Mouse (Mus musculus) adrenal gland, postnatal 14 days (tissue): Measurements from ENCODE around the gene Siglecg. TPM values are rescaled to one million over a fixed set of nuclear protein-coding genes. Genes with fewer than 3 reads are reported as not detected.
"Not testable (repeated sequence)": the region's sequence is repeated elsewhere in the genome, so short reads cannot be mapped to it uniquely, and the experiment has no call there.

Experiments
- DNase-seq: peaks from one replicate; pipeline ENCODE4 v3.0.0; 2021; ENCODE audit warnings: mixed read lengths
- long read RNA-seq, 2 experiments: library from polyadenylated mRNA; stranded (forward); transcript quantifications; one replicate each; pipeline ENCODE4 v2.0.0; 2021
- total RNA-seq: library from RNA; stranded (reverse); gene quantifications from 2 replicates; pipeline ENCODE4 v1.2.3, GENCODE M21; 2021

Siglecg gene
- total RNA-seq, result 2.0 and 6.2 TPM in 2 replicates
- long read RNA-seq, experiment 1, result 0 reads
- long read RNA-seq, experiment 2, partial matches to known transcripts, result 2 of 4 reads
- long read RNA-seq, experiment 2, other reads (novel, unspliced or antisense), result 2 of 4 reads

DNA sequence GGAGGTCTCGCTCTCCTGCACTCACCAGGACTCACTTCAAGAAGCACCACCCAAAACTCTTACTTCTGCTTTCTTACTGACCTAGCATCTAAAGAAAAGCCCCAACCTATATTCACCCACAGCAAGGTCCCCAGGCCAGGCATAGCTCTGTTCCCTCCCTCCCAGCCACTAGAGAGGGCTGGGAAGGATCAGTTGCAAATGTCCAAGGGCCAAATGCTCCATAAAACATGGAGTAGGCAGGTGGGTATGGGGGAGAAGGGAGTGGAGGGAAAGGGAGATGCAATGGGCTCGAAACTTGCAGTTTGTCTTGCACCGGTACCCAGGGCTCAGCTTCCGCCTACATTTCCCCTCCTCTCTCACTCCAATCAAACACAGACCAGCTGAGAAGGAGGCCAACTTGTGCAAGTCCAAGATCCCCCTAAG, at the start of gene Siglecg:
Gene Siglecg, plus strand, starts transcription at position 74 of the 423 bp plus-strand sequence.
- no peak for DNase-seq

DNA sequence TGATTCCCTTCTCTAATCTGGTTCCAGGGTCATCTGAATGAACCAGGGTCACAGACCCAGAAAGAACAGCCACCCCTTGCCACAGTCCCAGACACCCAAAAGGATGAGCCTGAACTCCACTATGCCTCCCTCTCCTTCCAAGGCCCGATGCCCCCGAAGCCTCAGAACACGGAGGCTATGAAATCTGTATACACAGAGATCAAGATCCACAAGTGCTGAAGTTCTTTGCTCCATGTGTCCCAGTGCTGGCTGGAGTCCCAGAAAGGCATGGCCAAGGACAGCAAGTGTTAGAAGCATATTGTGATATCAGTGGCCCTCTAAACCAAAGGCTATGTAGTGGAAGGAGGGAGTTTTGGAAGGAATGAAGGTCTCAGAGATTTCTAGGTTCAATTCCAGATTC, 49.4 kb upstream of the Siglecg start:
- peak; percentile 66 for DNase-seq

DNA sequence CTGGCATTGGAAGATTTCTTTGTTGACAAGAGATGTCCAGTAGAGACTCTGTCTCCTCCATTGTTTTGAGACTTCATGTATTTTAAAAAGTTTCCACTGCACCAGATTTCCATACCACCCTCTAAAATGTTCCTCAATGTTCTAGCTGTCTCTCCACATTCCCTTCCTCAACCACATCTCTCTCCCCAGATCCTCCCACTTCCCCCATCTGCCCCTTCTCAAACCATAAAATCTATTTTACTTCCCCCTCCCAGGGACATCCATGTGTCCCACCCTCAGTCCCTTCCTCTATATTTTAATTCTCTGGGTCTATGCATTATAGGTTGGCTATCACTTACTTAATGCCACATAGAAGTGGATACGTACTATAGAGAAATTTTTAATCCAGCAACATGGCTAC, 46.6 kb upstream of the Siglecg start:
- DNase-seq, result no peak

DNA sequence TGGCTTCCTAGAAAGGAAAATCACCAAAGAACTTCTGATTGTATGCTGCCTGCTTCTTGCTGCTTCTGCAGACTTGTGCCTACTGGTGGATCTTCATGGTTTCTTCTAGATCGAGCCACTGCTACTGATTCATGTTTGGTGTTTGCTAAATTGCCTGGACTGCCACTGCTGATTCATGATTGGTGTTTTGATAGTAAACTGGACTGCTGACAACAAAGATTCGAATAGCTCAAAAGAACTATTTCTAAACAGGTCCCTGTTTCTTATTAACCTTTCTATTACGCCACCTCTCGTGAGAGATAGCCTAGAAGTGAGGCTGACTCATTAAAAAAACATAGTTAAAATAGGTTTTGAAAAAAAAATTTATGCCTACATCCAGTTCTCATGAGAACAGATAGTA, 46.0 kb upstream of the Siglecg start:
- no peak for DNase-seq

DNA sequence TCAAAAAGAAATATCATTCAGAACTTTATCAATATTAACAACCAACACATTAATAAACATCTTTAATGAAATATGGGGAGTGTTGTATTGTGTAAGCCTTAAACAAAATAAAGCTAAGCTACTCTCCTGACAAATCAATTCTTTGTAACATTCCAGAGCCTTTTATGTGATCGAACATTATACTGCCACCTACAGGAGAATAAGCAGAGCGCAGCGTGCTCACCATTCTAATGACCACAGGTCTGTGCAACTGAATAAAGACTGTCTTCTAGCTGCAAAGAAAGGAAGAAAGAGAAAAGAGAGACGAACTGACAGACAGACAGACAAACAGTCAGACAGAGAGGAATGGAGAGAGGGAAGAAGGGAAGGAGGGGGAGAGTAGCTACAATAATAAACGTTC, 29.8 kb upstream of the Siglecg start:
- DNase-seq, result peak; percentile 24

DNA sequence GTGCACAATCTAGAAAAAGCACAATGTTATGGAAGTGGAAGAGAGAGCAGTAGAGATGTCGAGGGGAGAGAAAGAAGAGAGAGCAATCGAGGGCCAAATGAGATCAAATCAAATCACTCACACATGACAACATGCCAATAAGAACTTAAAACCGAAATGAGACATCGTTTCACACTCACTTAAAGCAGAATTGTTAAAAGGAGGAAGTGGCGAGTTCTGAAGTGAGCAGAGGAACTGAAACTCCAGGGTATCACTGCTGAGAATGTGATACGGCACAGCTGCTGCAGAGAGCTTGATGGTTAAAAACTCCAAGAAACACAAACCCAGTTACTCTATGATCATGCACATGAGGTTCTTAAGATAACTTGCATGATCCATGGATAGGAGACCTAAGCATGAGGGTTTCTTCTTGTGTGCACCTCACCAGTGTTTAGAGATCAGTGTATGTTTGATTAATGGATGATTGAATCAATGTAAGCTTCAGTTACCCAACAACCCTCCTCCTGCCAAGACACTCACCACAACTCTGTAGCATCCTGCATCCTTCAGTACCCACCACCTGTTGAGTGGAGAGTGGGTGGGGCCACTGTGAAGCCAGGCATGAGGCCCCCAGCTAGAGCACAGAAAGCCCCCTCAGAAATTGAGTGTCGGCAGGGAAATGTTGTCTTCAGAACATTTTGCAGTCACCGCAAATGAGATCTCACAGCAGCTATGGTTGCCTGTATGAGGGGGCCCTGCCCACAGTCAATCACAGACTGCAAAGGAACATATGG, 15.5 kb upstream of the Siglecg start:
- DNase-seq, result no peak

DNA sequence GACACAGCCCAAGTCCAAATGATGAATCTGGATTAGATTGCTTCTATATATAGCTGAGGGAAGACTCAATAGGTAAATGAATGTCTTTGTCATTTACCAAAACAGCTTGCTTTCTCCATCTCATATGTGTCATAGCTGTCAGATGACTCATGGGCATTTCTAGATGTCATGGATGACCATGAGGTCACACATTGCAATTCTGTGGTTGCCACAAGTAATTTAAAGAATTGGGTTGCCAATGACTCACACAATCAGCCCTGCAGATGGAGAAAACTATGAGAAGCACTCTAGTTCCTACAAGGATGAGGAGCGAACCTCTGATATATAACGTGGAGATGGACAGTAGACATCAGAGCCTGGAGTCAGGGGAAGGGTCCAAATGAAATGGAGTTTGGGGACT, 8.5 kb upstream of the Siglecg start:
- no peak for DNase-seq

DNA sequence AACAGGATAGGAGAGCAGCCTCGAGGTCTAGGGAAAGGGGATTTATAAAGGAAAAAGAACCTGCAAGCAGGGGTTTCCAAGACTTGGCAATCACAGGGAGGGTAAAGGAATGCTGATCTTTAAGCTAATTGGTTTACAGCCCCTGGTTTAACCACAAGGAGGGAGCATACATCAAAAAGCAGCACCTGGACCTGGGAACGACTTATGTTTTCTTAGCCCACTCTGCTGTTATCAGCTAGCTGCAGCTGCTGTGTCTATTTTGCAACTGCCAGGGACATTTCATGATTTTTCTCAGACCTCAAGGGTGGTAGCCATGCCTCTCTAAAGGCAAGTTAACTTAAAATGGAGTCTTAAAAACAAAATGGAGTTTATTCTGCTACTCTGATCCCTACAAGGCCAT, 5.3 kb upstream of the Siglecg start:
- DNase-seq, result no peak

DNA sequence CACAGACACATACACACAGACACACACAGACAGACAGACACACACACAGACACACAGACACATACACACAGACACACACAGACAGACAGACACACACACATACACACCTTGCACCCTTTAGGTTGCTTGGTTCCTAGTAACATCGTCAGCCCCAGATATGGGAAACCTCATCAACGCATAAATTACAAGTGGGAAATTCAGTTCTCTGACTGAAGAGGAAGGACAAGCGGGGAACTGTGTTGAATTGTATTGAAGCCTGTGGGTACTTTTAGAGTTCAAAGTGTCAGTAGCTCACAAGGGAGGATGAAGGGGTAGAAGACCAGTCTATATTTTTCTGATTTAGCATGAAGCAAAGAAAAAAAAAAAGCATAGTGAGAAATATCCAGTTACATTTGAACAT, 431 bp upstream of the Siglecg start:
- no peak for DNase-seq

DNA sequence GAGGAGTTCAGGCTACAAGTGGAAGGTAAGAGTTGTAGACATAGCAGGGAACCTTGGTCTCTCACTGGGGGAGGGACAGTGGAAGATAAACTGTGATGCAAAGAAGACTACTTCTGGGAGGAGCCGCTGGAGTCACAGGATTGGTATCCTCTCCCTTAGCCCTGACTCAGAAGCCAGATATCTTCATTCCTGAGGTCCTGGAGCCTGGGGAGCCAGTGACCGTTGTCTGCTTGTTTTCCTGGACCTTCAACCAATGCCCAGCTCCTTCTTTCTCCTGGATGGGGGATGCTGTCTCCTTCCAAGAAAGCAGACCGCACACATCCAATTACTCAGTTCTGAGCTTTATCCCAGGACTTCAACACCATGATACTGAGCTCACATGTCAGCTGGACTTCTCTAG, 1.1 kb downstream of the Siglecg start:
- no peak for DNase-seq

DNA sequence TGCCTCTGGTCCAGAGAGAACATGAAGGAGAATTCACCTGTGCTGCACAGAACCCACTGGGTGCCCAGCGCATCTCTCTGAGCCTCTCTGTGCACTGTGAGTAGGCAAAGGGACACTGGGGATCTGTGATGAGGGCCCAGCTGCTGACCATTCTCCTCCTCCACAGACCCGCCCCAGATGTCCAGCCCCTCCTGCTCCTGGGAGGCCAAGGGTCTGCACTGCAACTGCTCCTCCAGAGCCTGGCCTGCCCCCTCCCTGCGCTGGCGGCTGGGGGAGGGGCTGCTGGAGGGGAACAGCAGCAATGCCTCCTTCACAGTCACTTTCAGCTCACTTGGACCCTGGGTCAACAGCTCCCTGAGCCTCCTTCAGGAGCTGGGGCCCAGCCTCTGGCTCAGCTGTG, 3.7 kb downstream of the Siglecg start:
- not testable (repeated sequence) for DNase-seq

DNA sequence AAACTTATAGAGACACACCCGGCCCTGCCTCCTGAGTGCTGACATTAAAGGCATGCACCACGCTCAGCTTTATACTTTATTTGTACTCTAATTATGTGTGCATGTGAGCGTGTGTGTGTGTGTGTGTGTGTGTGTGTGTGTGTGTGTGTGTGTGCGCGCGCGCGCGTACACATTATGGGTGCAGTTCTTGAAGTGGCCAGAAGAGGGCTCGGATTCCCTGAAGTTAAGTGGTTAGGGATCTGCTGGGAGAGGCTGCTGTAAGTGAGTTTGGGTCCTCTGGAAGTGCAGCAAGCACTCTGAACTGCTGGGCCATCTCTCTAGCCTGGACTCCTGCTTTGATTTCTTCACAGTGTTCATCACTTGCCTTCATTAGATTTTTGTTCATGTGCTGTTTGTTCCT, 9.3 kb downstream of the Siglecg start:
- no peak for DNase-seq

DNA sequence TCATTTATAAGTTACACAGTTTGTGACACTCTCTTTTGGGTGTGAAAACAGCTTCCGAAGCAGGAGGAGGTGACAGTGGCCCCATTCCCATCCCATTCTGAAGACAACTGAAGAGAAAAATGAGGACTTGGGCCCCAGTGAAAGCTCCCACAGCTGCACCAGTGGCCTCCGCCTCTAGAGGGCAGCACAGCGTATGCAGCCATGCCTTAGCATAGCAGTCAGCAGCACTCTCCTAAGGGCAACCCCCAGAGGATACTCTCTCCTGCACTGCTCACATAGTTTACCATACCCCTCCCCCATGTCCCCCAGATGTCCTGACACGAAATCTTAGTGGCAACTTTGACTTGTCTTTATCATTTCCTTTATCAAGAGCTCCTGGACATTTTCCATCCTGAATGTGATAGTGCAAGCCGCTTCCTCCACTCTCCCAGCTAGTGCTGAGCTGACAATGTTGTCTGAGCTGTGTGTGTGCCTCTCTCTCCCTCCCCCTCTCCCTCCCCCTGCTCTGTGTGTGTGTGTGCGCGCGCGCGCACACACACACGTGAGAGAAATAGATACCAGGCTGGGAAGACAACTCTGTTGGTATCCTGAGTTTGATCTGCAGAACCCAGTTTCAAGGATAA, 15.1 kb downstream of the Siglecg start:
- DNase-seq, result peak; percentile 93

DNA sequence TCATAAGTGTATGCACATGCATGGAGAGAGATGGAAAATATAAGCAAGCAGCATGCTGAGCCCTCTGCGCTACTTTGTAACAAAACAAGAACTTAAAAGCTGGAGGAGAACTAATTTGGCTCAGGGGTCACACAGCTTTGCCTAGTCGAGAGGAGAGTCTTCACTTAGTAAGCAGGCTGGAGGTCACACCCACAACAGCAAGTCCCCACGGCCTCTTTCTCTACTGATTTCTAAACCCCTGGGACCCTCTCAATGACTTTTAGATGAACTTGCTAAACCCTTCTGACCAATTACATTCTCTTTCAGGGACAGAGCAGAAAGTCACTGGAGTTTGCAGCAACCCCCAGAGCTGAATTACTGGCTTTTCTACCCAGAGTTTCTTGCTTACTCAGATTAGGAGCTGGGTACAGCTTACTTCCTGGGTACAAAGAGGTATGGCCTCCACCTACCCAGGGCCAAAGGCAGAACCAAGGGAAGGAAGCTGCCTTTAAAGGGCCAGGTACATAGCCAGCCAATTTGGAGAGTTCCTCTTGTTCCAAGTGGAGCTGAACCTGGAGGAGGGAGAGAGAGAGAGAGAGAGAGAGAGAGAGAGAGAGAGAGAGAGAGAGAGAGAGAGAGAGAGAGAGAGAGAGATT, 16.1 kb downstream of the Siglecg start:
- peak; percentile 28 for DNase-seq

DNA sequence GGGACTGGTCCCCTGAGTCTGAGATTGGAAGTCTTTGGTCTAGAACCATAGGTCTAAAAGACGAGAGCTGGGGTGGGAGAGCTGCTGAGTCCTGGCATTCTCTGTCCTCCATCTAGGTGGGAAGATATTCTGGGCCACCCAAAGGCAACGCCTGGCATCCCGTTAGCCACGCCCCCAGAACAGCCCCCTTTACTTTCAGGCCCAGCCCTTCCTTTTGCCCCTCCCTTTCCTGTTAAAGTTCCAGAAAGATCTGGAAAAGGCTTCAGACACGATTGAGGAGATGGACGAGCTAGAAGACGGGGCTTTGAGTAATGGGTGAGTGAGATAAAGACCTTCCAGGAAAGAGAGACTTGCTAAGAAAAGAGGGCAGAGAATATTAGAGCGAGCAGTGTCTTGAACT, 19.4 kb downstream of the Siglecg start, which contains the start of gene Lim2:
Gene Lim2, plus strand, starts transcription at position 265 of the 400 bp plus-strand sequence.
- no peak for DNase-seq

DNA sequence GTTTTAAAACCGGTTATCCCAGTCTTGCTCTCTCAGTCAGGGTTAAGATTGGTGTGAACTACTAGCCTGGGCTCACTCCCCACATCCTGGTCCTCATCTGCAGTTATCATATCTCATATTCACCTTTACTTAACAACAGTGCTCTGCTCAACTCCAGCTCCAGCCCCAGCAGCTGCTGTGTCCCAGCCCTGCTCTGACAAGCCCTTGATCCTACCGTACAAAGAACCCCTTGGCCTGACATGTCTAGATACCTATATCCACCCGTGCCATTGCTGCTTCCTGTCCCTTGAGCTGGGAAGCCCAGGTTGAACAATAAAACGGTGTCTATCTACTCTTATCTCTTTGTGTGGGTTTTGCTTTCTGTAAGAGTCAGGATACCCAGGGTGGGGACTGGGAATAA, 21.5 kb downstream of the Siglecg start:
- DNase-seq, result no peak

DNA sequence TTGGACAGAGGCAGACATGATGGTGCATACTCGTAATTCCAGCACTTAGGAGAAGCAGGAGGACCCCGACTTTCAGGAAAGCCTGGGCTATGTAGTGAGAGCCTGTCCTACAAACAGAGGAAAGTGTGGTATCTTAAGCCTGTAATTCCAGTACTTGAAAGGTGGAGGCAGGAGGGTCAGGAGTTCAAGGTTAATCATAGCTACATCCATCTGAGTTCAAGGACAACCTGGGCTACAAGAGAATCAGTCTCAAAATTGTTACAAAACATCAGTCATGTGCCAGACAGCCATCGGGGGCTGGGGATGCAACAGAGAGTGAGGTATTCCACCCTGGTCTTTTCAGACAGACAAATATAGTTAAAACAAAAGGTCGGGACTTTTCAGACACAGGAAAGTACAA, 24.9 kb downstream of the Siglecg start:
- no peak for DNase-seq

DNA sequence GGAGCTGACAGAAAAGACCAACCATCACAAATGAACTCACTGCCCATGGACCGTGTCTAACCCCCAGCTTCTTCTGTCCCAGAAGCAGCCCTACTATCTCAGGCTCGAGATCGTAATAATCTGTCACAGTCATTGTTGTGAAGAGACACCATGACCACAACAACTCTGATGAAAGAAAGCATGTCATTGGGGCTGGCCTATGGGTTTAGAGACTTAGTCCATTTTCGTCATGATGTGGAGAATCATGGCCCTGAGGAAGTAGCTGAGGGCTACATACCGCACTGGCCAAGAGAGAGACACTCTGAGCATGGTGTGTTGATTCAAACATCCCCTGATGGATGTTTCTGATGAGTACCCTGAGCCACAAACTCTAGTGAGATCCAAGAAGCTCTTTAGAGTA, 26.7 kb downstream of the Siglecg start:
- no peak for DNase-seq

DNA sequence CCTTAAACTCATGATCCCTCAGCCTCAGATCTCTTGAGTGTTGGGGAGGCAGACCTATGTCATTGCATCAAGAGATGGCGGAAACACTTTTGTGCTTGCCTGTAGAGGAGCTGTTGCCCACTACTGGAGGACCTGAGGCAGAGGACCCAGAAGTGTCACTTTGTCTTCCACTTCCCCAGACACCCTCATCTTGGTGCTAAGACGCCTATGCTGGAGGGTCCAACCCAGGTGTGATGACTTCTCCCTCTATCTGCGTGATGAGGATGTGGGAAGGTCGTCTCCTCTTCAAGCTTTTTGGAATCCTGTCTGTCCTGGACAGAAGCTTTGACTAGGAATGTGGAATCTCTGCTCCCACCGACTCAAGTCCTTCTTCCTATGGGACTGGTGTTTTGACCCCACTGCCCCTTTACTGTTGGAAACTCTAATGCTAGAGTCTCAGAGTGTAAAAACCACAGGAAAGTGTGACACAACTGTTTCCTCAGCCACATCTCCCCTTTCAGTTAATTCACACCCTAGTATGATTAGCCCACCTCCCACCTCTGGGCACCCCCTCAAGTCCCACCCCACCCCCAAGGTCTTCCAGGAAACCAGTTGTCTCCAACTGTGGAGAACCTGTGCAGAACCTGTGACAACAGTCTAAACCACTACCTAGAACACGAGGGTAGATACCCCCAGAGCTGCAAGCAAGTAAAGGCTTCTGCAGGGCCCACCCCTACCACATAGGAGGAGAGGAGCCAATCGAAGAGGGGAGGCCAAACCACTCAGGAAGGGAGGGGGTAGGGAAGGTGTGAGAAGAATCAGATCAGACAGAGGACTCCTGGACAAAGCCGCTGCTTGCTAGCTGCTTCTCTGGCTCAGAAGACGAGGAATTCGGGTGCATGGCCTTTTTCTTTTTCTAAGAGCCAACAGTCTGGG, 28.6 kb downstream of the Siglecg start, which contains the start of gene Nkg7:
Gene Nkg7, plus strand, starts transcription at position 733 of the 915 bp plus-strand sequence.
- DNase-seq, result no peak

DNA sequence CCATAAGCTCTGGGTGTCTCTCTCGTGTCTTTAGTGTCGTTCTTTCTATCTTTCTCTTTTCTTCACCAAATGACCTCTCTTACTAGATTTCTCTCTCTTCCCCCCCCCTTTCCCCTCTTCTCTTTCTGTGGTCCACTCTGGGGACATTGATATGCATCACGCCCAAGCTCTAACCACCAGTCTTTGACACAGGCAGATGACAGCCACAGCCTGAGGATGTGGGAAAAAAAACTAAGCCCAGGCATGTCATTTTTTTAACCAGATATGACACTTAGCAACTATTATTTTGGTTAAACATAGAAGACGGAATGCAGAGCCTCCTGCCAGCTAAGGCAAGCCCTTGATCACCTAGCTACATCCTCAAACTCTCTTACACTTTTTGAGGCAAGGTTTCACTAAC, 30.6 kb downstream of the Siglecg start:
- no peak for DNase-seq

DNA sequence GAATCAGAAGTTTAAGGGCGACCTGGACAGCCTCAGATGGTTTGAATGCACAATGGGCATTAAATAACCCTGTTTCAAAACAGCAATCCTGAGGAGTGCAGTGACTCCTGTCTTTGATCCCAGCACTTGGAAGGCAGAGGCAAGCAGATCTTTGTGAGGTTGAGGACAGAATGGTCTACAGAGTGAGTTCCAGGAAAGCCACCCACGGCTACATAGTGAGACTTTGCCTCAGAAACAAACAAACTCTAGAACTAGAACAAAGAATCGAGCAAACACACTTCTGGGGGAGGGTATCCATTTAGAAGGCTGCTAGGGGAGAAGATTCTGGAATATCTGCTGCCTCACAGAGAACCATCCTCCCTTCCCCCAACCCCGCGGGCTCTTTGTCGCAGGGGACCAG, 32.5 kb downstream of the Siglecg start, which contains the start of gene Cldnd2:
Gene Cldnd2, plus strand, starts transcription at position 301 of the 400 bp plus-strand sequence.
- DNase-seq, result no peak

DNA sequence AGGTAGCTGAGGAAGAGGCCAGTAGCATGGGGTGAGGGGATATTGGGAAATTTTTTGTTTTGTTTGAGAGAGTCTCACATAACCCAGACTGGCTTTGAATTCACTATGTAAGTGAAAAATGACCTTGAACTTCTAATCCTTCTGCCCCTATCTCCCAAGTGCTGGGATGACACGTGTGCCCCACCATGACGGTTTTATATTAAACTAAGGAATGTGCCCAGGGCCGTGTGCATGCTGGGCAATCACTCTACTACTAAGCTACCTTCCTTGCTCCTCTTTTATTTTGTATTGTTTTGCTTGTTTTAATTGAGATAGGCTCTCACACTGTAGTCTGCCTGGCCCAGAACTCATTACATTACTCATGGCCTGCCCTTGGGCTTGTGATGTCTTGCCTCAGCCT, 33.1 kb downstream of the Siglecg start:
- no peak for DNase-seq
